ENCODE assay signal across 9 mouse cellular contexts in the genomic region with DNA sequence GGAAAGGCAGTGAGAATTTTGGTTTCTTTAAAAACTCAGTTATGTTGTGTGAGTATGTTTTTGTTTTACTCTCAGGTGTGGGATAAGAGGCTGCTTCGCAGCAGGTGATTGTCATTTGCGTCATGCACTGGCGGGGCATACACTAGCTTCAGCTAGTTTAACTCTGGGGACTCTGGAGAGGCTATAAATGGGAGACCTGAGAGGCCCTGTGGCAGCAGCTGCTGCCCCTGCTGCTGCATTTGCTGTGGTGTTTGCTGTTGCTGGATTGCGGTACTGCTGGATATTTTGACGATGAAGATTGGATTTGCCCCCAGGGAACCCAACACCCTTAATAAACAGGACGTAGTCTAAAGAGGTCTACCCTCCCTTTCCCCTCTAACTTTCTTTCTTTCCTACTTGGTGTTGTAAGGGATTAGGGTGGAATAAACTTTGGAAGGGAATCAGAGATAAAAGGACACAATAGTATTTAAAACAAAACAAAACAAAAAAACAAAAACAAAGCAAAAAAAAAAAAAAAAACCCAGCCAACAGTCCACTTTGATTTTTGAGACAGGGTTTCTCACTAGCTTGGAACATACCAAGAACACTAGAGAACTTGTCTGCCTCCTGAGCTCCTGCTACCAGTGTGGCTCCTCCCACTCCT. TPM values are rescaled to one million over a fixed set of nuclear protein-coding genes. Genes with fewer than 3 reads are reported as not detected.
A peak's percentile ranks its signal among the peaks of the same experiment; 100 is the strongest.
DNase-seq lines count a peak whose midpoint lies in the region; ATAC-seq lines count a peak whose summit lies in the region.
"Had no signal": no experiment of that assay in that cellular context is flagged by ENCODE, and none has a peak within 500 bp of the region (broad histone marks: within the 10 kb centered on the region; RNA-seq: fewer than 3 reads in every experiment).

No protein-coding gene starts in this region.

- H3K4me2 ChIP-seq in heart, embryonic 12.5 days: peak overlapping the region; percentile 83
- H3K4me2 ChIP-seq in embryonic facial prominence, embryonic 11.5 days (ENCODE audit: low read depth, low read length): peak overlapping the region; percentile 40; the same call in 1 of the 2 replicates
- peak overlapping the region; percentile 67 for H3K4me2 ChIP-seq in intestine, embryonic 14.5 days (ENCODE audit: low read length)
- peak overlapping the region; percentile 47; the same call in 1 of the 2 replicates for H3K4me2 ChIP-seq in midbrain, embryonic 11.5 days

- peaks cover 10% of the 10 kb centered on the region for H3K4me1 ChIP-seq in heart, embryonic 12.5 days (replicated peaks)
- H3K4me1 ChIP-seq in embryonic facial prominence, embryonic 11.5 days (ENCODE audit: control insufficient read depth, insufficient read depth, low read length): no peaks in the 10 kb centered on the region
- H3K4me1 ChIP-seq in intestine, embryonic 14.5 days (replicated peaks; ENCODE audit: control insufficient read depth, insufficient read depth, low read length): 0 out of 2 replicates have a peak, but pooled peaks cover 8% of the 10 kb centered on the region
- peaks cover 3% of the 10 kb centered on the region; the same call in 1 of the 2 replicates for H3K4me1 ChIP-seq in midbrain, embryonic 11.5 days (ENCODE audit: control insufficient read depth, insufficient read depth, low read length)

- intact Hi-C loops in heart, postnatal 14 days (cut with DNase I): no loop called here

- no peaks in the 10 kb centered on the region for H3K27me3 ChIP-seq in heart, embryonic 12.5 days (replicated peaks)
- no peaks in the 10 kb centered on the region for H3K27me3 ChIP-seq in embryonic facial prominence, embryonic 11.5 days (ENCODE audit: control insufficient read depth, insufficient read depth, low read length)
- no peaks in the 10 kb centered on the region for H3K27me3 ChIP-seq in intestine, embryonic 14.5 days (replicated peaks; ENCODE audit: control insufficient read depth, insufficient read depth, low read length)
- no peaks in the 10 kb centered on the region for H3K27me3 ChIP-seq in midbrain, embryonic 11.5 days (ENCODE audit: control insufficient read depth, insufficient read depth, low read length)

- no peak overlapping the region for H3K9ac ChIP-seq in heart, embryonic 12.5 days
- H3K9ac ChIP-seq in embryonic facial prominence, embryonic 11.5 days (replicated peaks; ENCODE audit: low read length): no peak overlapping the region
- H3K9ac ChIP-seq in intestine, embryonic 14.5 days (ENCODE audit: low read length): no peak overlapping the region
- H3K9ac ChIP-seq in midbrain, embryonic 11.5 days (ENCODE audit: low read length): no peak overlapping the region

- ATAC-seq in heart, embryonic 12.5 days (ENCODE audit: insufficient number of reproducible peaks, low FRiP score): no peak
- ATAC-seq in embryonic facial prominence, embryonic 11.5 days (replicated peaks; ENCODE audit: insufficient number of reproducible peaks, low FRiP score, low TSS enrichment, low read depth): 0 out of 2 replicates have a peak, but pooled peaks have one; percentile 48
- no peak for ATAC-seq in intestine, embryonic 14.5 days (replicated peaks; ENCODE audit: low FRiP score, low TSS enrichment, low read depth)
- ATAC-seq in midbrain, embryonic 11.5 days (ENCODE audit: low FRiP score): no peak
- ATAC-seq: inflammation-experienced regulatory T-cells, adult 6 months had no signal

- 26% methylated on average over 6 of the region's 6 CpGs for WGBS in heart, embryonic 12.5 days
- 40% methylated on average over 6 of the region's 6 CpGs for WGBS in embryonic facial prominence, embryonic 11.5 days
- 28% methylated on average over 6 of the region's 6 CpGs for WGBS in intestine, embryonic 14.5 days
- 38% methylated on average over 6 of the region's 6 CpGs for WGBS in midbrain, embryonic 11.5 days

- H3K4me3 ChIP-seq in heart, embryonic 12.5 days: peak overlapping the region; percentile 47
- peak overlapping the region; percentile 20; the same call in 1 of the 2 replicates for H3K4me3 ChIP-seq in embryonic facial prominence, embryonic 11.5 days (ENCODE audit: low read depth, low read length)
- H3K4me3 ChIP-seq in intestine, embryonic 14.5 days (ENCODE audit: low read depth, low read length): peak overlapping the region; percentile 11; the same call in 1 of the 2 replicates
- H3K4me3 ChIP-seq in midbrain, embryonic 11.5 days (ENCODE audit: low read depth, low read length): peak overlapping the region; percentile 18

- H3K9me3 ChIP-seq in heart, embryonic 12.5 days (replicated peaks): no peaks in the 10 kb centered on the region
- H3K9me3 ChIP-seq in embryonic facial prominence, embryonic 11.5 days (replicated peaks; ENCODE audit: control insufficient read depth, low read length): no peaks in the 10 kb centered on the region
- no peaks in the 10 kb centered on the region for H3K9me3 ChIP-seq in intestine, embryonic 14.5 days (ENCODE audit: control insufficient read depth, low read length)
- no peaks in the 10 kb centered on the region for H3K9me3 ChIP-seq in midbrain, embryonic 11.5 days (ENCODE audit: control insufficient read depth, low read length)

- no peak for DNase-seq in heart, postnatal 14 days
- no peak for DNase-seq in embryonic facial prominence, embryonic 11.5 days (ENCODE audit: low spot score)
- peak; percentile 52 for DNase-seq in intestine, embryonic 14.5 days (ENCODE audit: low spot score)
- no peak for DNase-seq in midbrain, embryonic 11.5 days (ENCODE audit: low spot score, missing footprints)
- DNase-seq in adrenal gland, adult (ENCODE audit: inconsistent age in 2 of 2, low spot score in 1 of 2): no peak
- no peak for DNase-seq in cerebellum, postnatal 10 days
- no peak for DNase-seq in urinary bladder, adult 2 months (ENCODE audit: low spot score)

- H3K27ac ChIP-seq in heart, embryonic 12.5 days (ENCODE audit: poor library complexity, severe bottlenecking): 0 out of 2 replicates have a peak overlapping the region, but pooled peaks have one; percentile 27
- H3K27ac ChIP-seq in embryonic facial prominence, embryonic 11.5 days (replicated peaks; ENCODE audit: low read depth, low read length): no peak overlapping the region
- H3K27ac ChIP-seq in intestine, embryonic 14.5 days (ENCODE audit: low read depth): no peak overlapping the region; the same call in 1 of the 2 replicates
- no peak overlapping the region for H3K27ac ChIP-seq in midbrain, embryonic 11.5 days (ENCODE audit: low read depth, low read length)

- no peaks in the 10 kb centered on the region for H3K36me3 ChIP-seq in heart, embryonic 12.5 days
- no peaks in the 10 kb centered on the region for H3K36me3 ChIP-seq in embryonic facial prominence, embryonic 11.5 days (replicated peaks; ENCODE audit: control insufficient read depth, insufficient read depth, low read depth, low read length)
- H3K36me3 ChIP-seq in intestine, embryonic 14.5 days (ENCODE audit: control insufficient read depth, insufficient read depth, low read length): no peaks in the 10 kb centered on the region
- H3K36me3 ChIP-seq in midbrain, embryonic 11.5 days (ENCODE audit: control insufficient read depth, insufficient read depth, low read length): no peaks in the 10 kb centered on the region

RNA-seq across cellular contexts. Expression of gene Slc4a8, which starts 14.9 kb away (rescaled TPM):
- polyA plus RNA-seq in heart, embryonic 12.5 days (2016; fragmentation: Nextera tagmentation; extraction: Ambion mirVana): 1.1 and 1.2 TPM in 2 replicates
- 1 to 10 TPM; 4.4 to 6.9 TPM for total RNA-seq in heart, postnatal 14 days (2021)
- polyA plus RNA-seq in embryonic facial prominence, embryonic 11.5 days (2014; fragmentation: Nextera tagmentation; extraction: Ambion mirVana): 5.7 and 7.7 TPM in 2 replicates
- 5.4 and 6.4 TPM in 2 replicates for polyA plus RNA-seq in intestine, embryonic 14.5 days (2014; fragmentation: Nextera tagmentation; extraction: Ambion mirVana)
- polyA plus RNA-seq in midbrain, embryonic 11.5 days (2014; fragmentation: Nextera tagmentation; extraction: Ambion mirVana): 7.1 and 9.2 TPM in 2 replicates
- polyA plus RNA-seq in urinary bladder, adult 2 months (2012; rRNA removed): 5.5 and 5.6 TPM in 2 replicates

RNA-seq across cellular contexts. Expression of gene Galnt6, which starts 17.4 kb away (rescaled TPM):
- 0.14 and 0.39 TPM in 2 replicates for polyA plus RNA-seq in heart, embryonic 12.5 days (2016; fragmentation: Nextera tagmentation; extraction: Ambion mirVana)
- 1 to 10 TPM; 1.5 to 1.8 TPM for total RNA-seq in heart, postnatal 14 days (2021)
- 0.08 and 0.20 TPM in 2 replicates for polyA plus RNA-seq in embryonic facial prominence, embryonic 11.5 days (2014; fragmentation: Nextera tagmentation; extraction: Ambion mirVana)
- polyA plus RNA-seq in intestine, embryonic 14.5 days (2014; fragmentation: Nextera tagmentation; extraction: Ambion mirVana): 1.2 and 1.4 TPM in 2 replicates
- polyA plus RNA-seq in midbrain, embryonic 11.5 days (2014; fragmentation: Nextera tagmentation; extraction: Ambion mirVana): 0.04 TPM in 1 of 2 replicates, not detected in the other
- 14.7 and 20.5 TPM in 2 replicates for polyA plus RNA-seq in urinary bladder, adult 2 months (2012; rRNA removed)

RNA-seq across cellular contexts. Expression of gene Cela1, which starts 58.9 kb away (rescaled TPM):
- 1.4 and 1.6 TPM in 2 replicates for polyA plus RNA-seq in heart, embryonic 12.5 days (2016; fragmentation: Nextera tagmentation; extraction: Ambion mirVana)
- 1 to 10 TPM in 1 of 2 experiments, under 1 TPM in 1; 0.51 to 1.1 TPM for total RNA-seq in heart, postnatal 14 days (2021)
- polyA plus RNA-seq in embryonic facial prominence, embryonic 11.5 days (2014; fragmentation: Nextera tagmentation; extraction: Ambion mirVana): 1.00 and 3.4 TPM in 2 replicates
- 11.9 and 49.9 TPM in 2 replicates for polyA plus RNA-seq in intestine, embryonic 14.5 days (2014; fragmentation: Nextera tagmentation; extraction: Ambion mirVana)
- polyA plus RNA-seq in midbrain, embryonic 11.5 days (2014; fragmentation: Nextera tagmentation; extraction: Ambion mirVana): 1.1 and 1.4 TPM in 2 replicates
- 97.3 and 135 TPM in 2 replicates for polyA plus RNA-seq in urinary bladder, adult 2 months (2012; rRNA removed)
